Mouse (Mus musculus) spleen, postnatal 14 days (tissue): ENCODE results near the gene Bend6.

Experiments used
- DNase-seq, 2 experiments: peaks; one replicate each; pipeline ENCODE4 v3.0.0; 2021 to 2022; ENCODE audit warnings: low spot score in 2 of 2

Bend6 gene

GRCm38 (mm10) chr1:33907421-33908190 is at the start of gene Bend6:
TSS of gene Bend6 (minus strand) at chr1:33907816.
- peak in 1 of 2 experiments; percentile 7 for DNase-seq

- no peak for DNase-seq
Measured at GRCm38 (mm10) chr1:33955626-33956025, 48.0 kb upstream of the Bend6 start.

- DNase-seq = no peak
Measured at GRCm38 (mm10) chr1:33948511-33948910, 40.9 kb upstream of the Bend6 start.

GRCm38 (mm10) chr1:33947838-33948237 is 40.2 kb upstream of the Bend6 start:
- DNase-seq = no peak

- no peak for DNase-seq
Measured at GRCm38 (mm10) chr1:33946601-33947395, 39.2 kb upstream of the Bend6 start.

GRCm38 (mm10) chr1:33945756-33946155 is 38.1 kb upstream of the Bend6 start:
- no peak for DNase-seq

- DNase-seq = no peak
Measured at GRCm38 (mm10) chr1:33944977-33945750, 37.5 kb upstream of the Bend6 start.

- DNase-seq = no peak
Measured at GRCm38 (mm10) chr1:33943943-33944342, 36.3 kb upstream of the Bend6 start.

GRCm38 (mm10) chr1:33942638-33943037 is 35.0 kb upstream of the Bend6 start:
- no peak for DNase-seq

- no peak for DNase-seq
Measured at GRCm38 (mm10) chr1:33940364-33940928, 32.8 kb upstream of the Bend6 start.

- no peak for DNase-seq
Measured at GRCm38 (mm10) chr1:33939828-33940227, 32.2 kb upstream of the Bend6 start.

- DNase-seq = no peak
Measured at GRCm38 (mm10) chr1:33935946-33936345, 28.3 kb upstream of the Bend6 start.

- DNase-seq = no peak
Measured at GRCm38 (mm10) chr1:33932845-33933499, 25.4 kb upstream of the Bend6 start.

- DNase-seq = no peak
Measured at GRCm38 (mm10) chr1:33932196-33932595, 24.6 kb upstream of the Bend6 start.

- DNase-seq = no peak
Measured at GRCm38 (mm10) chr1:33931791-33932190, 24.2 kb upstream of the Bend6 start.

GRCm38 (mm10) chr1:33927466-33927865 is 19.9 kb upstream of the Bend6 start:
- no peak for DNase-seq

GRCm38 (mm10) chr1:33925283-33925682 is 17.7 kb upstream of the Bend6 start:
- no peak for DNase-seq

GRCm38 (mm10) chr1:33922975-33923374 is 15.4 kb upstream of the Bend6 start:
- DNase-seq = no peak

GRCm38 (mm10) chr1:33916554-33916953 is 8.9 kb upstream of the Bend6 start:
- DNase-seq = no peak

GRCm38 (mm10) chr1:33911589-33911988 is 4.0 kb upstream of the Bend6 start:
- no peak for DNase-seq
